Mouse (Mus musculus): ENCODE data around the gene Il1rapl2.

The Il1rapl2 gene

GRCm38 (mm10) chrX:137570321-137571195, at the start of gene Il1rapl2:
Il1rapl2 (plus strand) TSS chrX:137570608.
- DNase-seq (ENCODE audit: low spot score in 2 of 2), result no peak

GRCm38 (mm10) chrX:137548348-137548747, 22.1 kb upstream of the Il1rapl2 start:
- DNase-seq (ENCODE audit: low spot score in 2 of 2), result no peak

- DNase-seq (ENCODE audit: low spot score in 2 of 2), result no peak
Measured at GRCm38 (mm10) chrX:137569472-137570188, 778 bp upstream of the Il1rapl2 start.

GRCm38 (mm10) chrX:137582656-137583055, 12.2 kb downstream of the Il1rapl2 start:
- no peak for DNase-seq (ENCODE audit: low spot score in 2 of 2)

GRCm38 (mm10) chrX:137620697-137621096, 50.3 kb downstream of the Il1rapl2 start:
- no peak for DNase-seq (ENCODE audit: low spot score in 2 of 2)

GRCm38 (mm10) chrX:137667011-137667410, 96.6 kb downstream of the Il1rapl2 start:
- DNase-seq (ENCODE audit: low spot score in 2 of 2), result peak in 1 of 2 experiments; percentile 24

- DNase-seq (ENCODE audit: low spot score in 2 of 2), result no peak
Measured at GRCm38 (mm10) chrX:137687974-137688373, 117.6 kb downstream of the Il1rapl2 start.

GRCm38 (mm10) chrX:137700006-137700405, 129.6 kb downstream of the Il1rapl2 start:
- DNase-seq (ENCODE audit: low spot score in 2 of 2), result no peak

GRCm38 (mm10) chrX:137755537-137755936, 185.1 kb downstream of the Il1rapl2 start:
- DNase-seq (ENCODE audit: low spot score in 2 of 2), result no peak

GRCm38 (mm10) chrX:137805484-137806200, 235.2 kb downstream of the Il1rapl2 start:
- DNase-seq (ENCODE audit: low spot score in 2 of 2), result no peak

- no peak for DNase-seq (ENCODE audit: low spot score in 2 of 2)
Measured at GRCm38 (mm10) chrX:137806231-137807114, 236.1 kb downstream of the Il1rapl2 start.

GRCm38 (mm10) chrX:137809526-137809925, 239.1 kb downstream of the Il1rapl2 start:
- DNase-seq (ENCODE audit: low spot score in 2 of 2), result no peak

- DNase-seq (ENCODE audit: low spot score in 2 of 2), result peak; percentile 2 to 5
Measured at GRCm38 (mm10) chrX:137812151-137812550, 241.7 kb downstream of the Il1rapl2 start.

- DNase-seq (ENCODE audit: low spot score in 2 of 2), result no peak
Measured at GRCm38 (mm10) chrX:137848936-137849335, 278.5 kb downstream of the Il1rapl2 start.

- no peak for DNase-seq (ENCODE audit: low spot score in 2 of 2)
Measured at GRCm38 (mm10) chrX:137923490-137923889, 353.1 kb downstream of the Il1rapl2 start.

- DNase-seq (ENCODE audit: low spot score in 2 of 2), result no peak
Measured at GRCm38 (mm10) chrX:137926835-137927234, 356.4 kb downstream of the Il1rapl2 start.

- no peak for DNase-seq (ENCODE audit: low spot score in 2 of 2)
Measured at GRCm38 (mm10) chrX:137947741-137948140, 377.3 kb downstream of the Il1rapl2 start.

GRCm38 (mm10) chrX:137971306-137971705, 400.9 kb downstream of the Il1rapl2 start:
- DNase-seq (ENCODE audit: low spot score in 2 of 2), result no peak

GRCm38 (mm10) chrX:138043113-138043512, 472.7 kb downstream of the Il1rapl2 start:
- no peak for DNase-seq (ENCODE audit: low spot score in 2 of 2)

- DNase-seq (ENCODE audit: low spot score in 2 of 2), result no peak
Measured at GRCm38 (mm10) chrX:138103954-138104353, 533.5 kb downstream of the Il1rapl2 start.

GRCm38 (mm10) chrX:138104668-138105067, 534.3 kb downstream of the Il1rapl2 start:
- no peak for DNase-seq (ENCODE audit: low spot score in 2 of 2)
